Mouse (Mus musculus) forebrain, postnatal 0 days (tissue): Measurements from ENCODE around the gene Vps45. TPM values are rescaled to one million over a fixed set of nuclear protein-coding genes. Genes with fewer than 3 reads are reported as not detected.

Experiments used
- ATAC-seq: fragments of 200-750 bp; cut with Nextera tagmentation; 2 replicates; pipeline ENCODE4 v1.8.0; 2017; ENCODE audit warnings: mild to moderate bottlenecking, moderate library complexity
- DNase-seq: peaks from one replicate; pipeline ENCODE4 v3.0.0-alpha.2; 2015
- H3K27ac ChIP-seq: fragments of 300-500 bp; sonication (generic); 2 replicates; pipeline ENCODE4 v1.5.1; 2014; ENCODE audit warnings: low read depth, mild to moderate bottlenecking, antibody characterized with exemption, low read length, moderate library complexity, mixed read lengths
- H3K27me3 ChIP-seq: fragments of 300-500 bp; sonication (generic); 2 replicates; pipeline ENCODE4 v1.6.1; 2014; ENCODE audit warnings: mild to moderate bottlenecking, low read length, mixed read lengths; ENCODE audit not compliant: insufficient read depth
- H3K36me3 ChIP-seq: fragments of 300-500 bp; sonication (generic); 2 replicates; pipeline ENCODE4 v1.6.1; 2014; ENCODE audit warnings: mild to moderate bottlenecking, moderate library complexity; ENCODE audit not compliant: insufficient read depth
- H3K4me1 ChIP-seq: fragments of 300-500 bp; sonication (generic); 2 replicates; pipeline ENCODE4 v1.6.1; 2014; ENCODE audit warnings: antibody characterized with exemption; ENCODE audit not compliant: insufficient read depth
- H3K4me2 ChIP-seq: fragments of 300-500 bp; sonication (generic); 2 replicates; pipeline ENCODE4 v1.6.1; 2014; ENCODE audit warnings: low read depth, mild to moderate bottlenecking, moderate library complexity
- H3K4me3 ChIP-seq: fragments of 300-500 bp; sonication (generic); 2 replicates; pipeline ENCODE4 v1.5.1; 2014; ENCODE audit warnings: low read depth, low read length, mixed read lengths
- H3K9ac ChIP-seq: fragments of 300-500 bp; sonication (generic); 2 replicates; pipeline ENCODE4 v1.6.1; 2014; ENCODE audit warnings: mild to moderate bottlenecking
- H3K9me3 ChIP-seq: fragments of 300-500 bp; sonication (generic); 2 replicates; pipeline ENCODE4 v1.6.1; 2016; ENCODE audit warnings: low read length
- CTCF ChIP-seq: sonication (generic); IDR thresholded peaks from 2 replicates; pipeline ENCODE4 v1.5.1; 2016; ENCODE audit warnings: antibody characterized with exemption, control low read depth, low read depth
- WGBS: fragments of 180-500 bp; shearing (Covaris S2); extraction: QIAGEN DNeasy Blood & Tissue Kit; methylation state at CpG from one replicate; pipeline ENCODE4 v1.1.7; 2014; 5-methylcytosine and 5-hydroxymethylcytosine counted together
- polyA plus RNA-seq: library from polyadenylated mRNA; unstranded; fragments of >200 nt; fragmentation: Nextera tagmentation; extraction: Ambion mirVana; gene quantifications from 2 replicates; pipeline ENCODE4 v1.2.1, GENCODE M21; 2015
- total RNA-seq: library from RNA; depleted of rRNA; stranded (reverse); fragments of >200 nt; gene quantifications from 2 replicates; pipeline ENCODE4 v1.2.3, GENCODE M21; 2014

The Vps45 gene
- total and polyA plus RNA-seq, 2 experiments from 2014 or later = 60.5 to 65.1 TPM

GRCm38 (mm10) chr3:96029766-96030165 is 28.5 kb downstream of the Vps45 start:
- no peak for ATAC-seq

GRCm38 (mm10) chr3:96029336-96029735 is 28.9 kb downstream of the Vps45 start:
- H3K27ac ChIP-seq = no peak overlapping the region
- WGBS = 87% methylated on average over 3 of the region's 3 CpGs
- DNase-seq = no peak

More at GRCm38 (mm10) chr3:96029766-96030165, 28.5 kb downstream of the Vps45 start:
- Histone ChIP-seq H3K4me3 (no peak overlapping the region), H3K9ac (no peak overlapping the region), H3K9me3 (no peaks in the 10 kb centered on the region), H3K27me3 (no peaks in the 10 kb centered on the region), H3K36me3 (peaks cover 39% of the 10 kb centered on the region), H3K4me2 (no peak overlapping the region), H3K4me1 (no peaks in the 10 kb centered on the region), H3K27ac (no peak overlapping the region)
- no peak for TF ChIP-seq CTCF
- DNase-seq = no peak
- WGBS = 92% methylated on average over 11 of the region's 11 CpGs

GRCm38 (mm10) chr3:96027875-96028274 is 30.4 kb downstream of the Vps45 start:
- TF ChIP-seq CTCF = no peak
- Histone ChIP-seq H3K27me3 (no peaks in the 10 kb centered on the region), H3K4me1 (no peaks in the 10 kb centered on the region), H3K4me3 (no peak overlapping the region), H3K36me3 (peaks cover 24% of the 10 kb centered on the region), H3K9me3 (no peaks in the 10 kb centered on the region), H3K27ac (no peak overlapping the region), H3K9ac (no peak overlapping the region), H3K4me2 (no peak overlapping the region)
- no peak for ATAC-seq
- 86% methylated on average over 1 of the region's 1 CpGs for WGBS
- DNase-seq = no peak

More at GRCm38 (mm10) chr3:96029336-96029735, 28.9 kb downstream of the Vps45 start:
- Histone ChIP-seq H3K9ac (no peak overlapping the region), H3K9me3 (no peaks in the 10 kb centered on the region), H3K36me3 (peaks cover 36% of the 10 kb centered on the region), H3K4me1 (no peaks in the 10 kb centered on the region), H3K27me3 (no peaks in the 10 kb centered on the region), H3K4me2 (no peak overlapping the region), H3K4me3 (no peak overlapping the region)
- no peak for TF ChIP-seq CTCF
- no peak for ATAC-seq

GRCm38 (mm10) chr3:96027145-96027544 is 31.1 kb downstream of the Vps45 start:
- TF ChIP-seq CTCF = no peak
- Histone ChIP-seq H3K36me3 (peaks cover 18% of the 10 kb centered on the region), H3K27ac (no peak overlapping the region), H3K4me2 (no peak overlapping the region), H3K9ac (no peak overlapping the region), H3K27me3 (no peaks in the 10 kb centered on the region), H3K9me3 (no peaks in the 10 kb centered on the region), H3K4me3 (no peak overlapping the region), H3K4me1 (no peaks in the 10 kb centered on the region)
- no peak for ATAC-seq
- no peak for DNase-seq
- 91% methylated on average over 1 of the region's 1 CpGs for WGBS

- TF ChIP-seq CTCF = no peak
- DNase-seq (no peak), ATAC-seq (no peak)
- no peaks in the 10 kb centered on the region for H3K9me3 ChIP-seq
- no peak overlapping the region for H3K4me2 ChIP-seq
- WGBS = 84% methylated on average over 5 of the region's 5 CpGs
- no peak overlapping the region for H3K9ac ChIP-seq
- no peaks in the 10 kb centered on the region for H3K4me1 ChIP-seq
- H3K27ac ChIP-seq = no peak overlapping the region
- H3K36me3 ChIP-seq = peaks cover 2% of the 10 kb centered on the region; the same call in 1 of the 2 replicates
- no peaks in the 10 kb centered on the region for H3K27me3 ChIP-seq
- H3K4me3 ChIP-seq = no peak overlapping the region
Observed at GRCm38 (mm10) chr3:96021421-96022128, 36.7 kb downstream of the Vps45 start.

GRCm38 (mm10) chr3:96020735-96021134 is 37.5 kb downstream of the Vps45 start:
- Histone ChIP-seq H3K4me3 (no peak overlapping the region), H3K27ac (no peak overlapping the region), H3K27me3 (no peaks in the 10 kb centered on the region), H3K4me2 (no peak overlapping the region), H3K36me3 (peaks cover 2% of the 10 kb centered on the region; the same call in 1 of the 2 replicates), H3K9ac (no peak overlapping the region), H3K4me1 (no peaks in the 10 kb centered on the region), H3K9me3 (no peaks in the 10 kb centered on the region)
- DNase-seq (no peak), ATAC-seq (no peak)
- TF ChIP-seq CTCF = no peak
- WGBS = 93% methylated on average over 1 of the region's 1 CpGs

GRCm38 (mm10) chr3:96017461-96017860 is 40.8 kb downstream of the Vps45 start:
- no peaks in the 10 kb centered on the region for H3K4me1 ChIP-seq
- peaks cover 2% of the 10 kb centered on the region; the same call in 1 of the 2 replicates for H3K36me3 ChIP-seq
- no peaks in the 10 kb centered on the region for H3K9me3 ChIP-seq
- no peak overlapping the region for H3K27ac ChIP-seq
- H3K4me2 ChIP-seq = no peak overlapping the region
- ATAC-seq (no peak), DNase-seq (no peak)
- H3K9ac ChIP-seq = no peak overlapping the region
- H3K4me3 ChIP-seq = no peak overlapping the region
- no peak for TF ChIP-seq CTCF
- WGBS = 77% methylated on average over 5 of the region's 5 CpGs
- H3K27me3 ChIP-seq = no peaks in the 10 kb centered on the region
